Mouse (Mus musculus): ENCODE measurements at regions not wholly inside any gene's neighbourhood (a gene's known extent, or its start where the extent isn't known, plus 50 kb on each side); places are given as distances from the start of the nearest gene placed in this dataset.

GRCm38 (mm10) chr2:166346421-166347182 is 191.1 kb upstream of the Sulf2 start:
- no peak for TF ChIP-seq CTCF (IDR thresholded peaks at IDR 0.05; ENCODE audit: control insufficient read depth, insufficient read depth, insufficient replicate concordance, low read depth, low read length)
- no peak for TF ChIP-seq POLR2A (IDR thresholded peaks at IDR 0.05; ENCODE audit: control insufficient read depth, low read depth, low read length)
